Mouse (Mus musculus): Measurements from ENCODE around the gene Adamts6. TPM values are rescaled to one million over a fixed set of nuclear protein-coding genes. Genes with fewer than 3 reads are reported as not detected.

Adamts6 gene
- polyA plus RNA-seq, 1 experiment from 2014 or later: 5.7 TPM

- Histone ChIP-seq H3K27ac (ENCODE audit: poor library complexity, severe bottlenecking) (no peak overlapping the region), H3K9me3 (replicated peaks) (no peaks in the 10 kb centered on the region), H3K4me2 (no peak overlapping the region), H3K9ac (no peak overlapping the region), H3K36me3 (peaks cover 16% of the 10 kb centered on the region), H3K4me1 (replicated peaks) (no peaks in the 10 kb centered on the region), H3K27me3 (replicated peaks) (no peaks in the 10 kb centered on the region), H3K4me3 (no peak overlapping the region)
- 79% methylated on average over 5 of the region's 5 CpGs for WGBS
- no peak for ATAC-seq (ENCODE audit: insufficient number of reproducible peaks, low FRiP score)
Observed at GRCm38 (mm10) chr13:104352590-104352989, 65.0 kb downstream of the Adamts6 start.

- Histone ChIP-seq H3K9me3 (replicated peaks) (no peaks in the 10 kb centered on the region), H3K27me3 (replicated peaks) (no peaks in the 10 kb centered on the region), H3K36me3 (peaks cover 4% of the 10 kb centered on the region; the same call in 1 of the 2 replicates), H3K9ac (no peak overlapping the region), H3K27ac (ENCODE audit: poor library complexity, severe bottlenecking) (no peak overlapping the region), H3K4me1 (replicated peaks) (no peaks in the 10 kb centered on the region), H3K4me2 (no peak overlapping the region), H3K4me3 (no peak overlapping the region)
- ATAC-seq (ENCODE audit: insufficient number of reproducible peaks, low FRiP score): no peak
- 86% methylated on average over 8 of the region's 8 CpGs for WGBS
Observed at GRCm38 (mm10) chr13:104393427-104394356, 106.1 kb downstream of the Adamts6 start.

- Histone ChIP-seq H3K9me3 (replicated peaks) (no peaks in the 10 kb centered on the region), H3K4me1 (replicated peaks) (no peaks in the 10 kb centered on the region), H3K4me3 (no peak overlapping the region), H3K27ac (ENCODE audit: poor library complexity, severe bottlenecking) (no peak overlapping the region), H3K4me2 (no peak overlapping the region), H3K27me3 (replicated peaks) (no peaks in the 10 kb centered on the region), H3K36me3 (peaks cover 12% of the 10 kb centered on the region), H3K9ac (no peak overlapping the region)
- 51% methylated on average over 8 of the region's 8 CpGs for WGBS
- ATAC-seq (ENCODE audit: insufficient number of reproducible peaks, low FRiP score): peak; percentile 48; the same call in 1 of the 2 replicates
Observed at GRCm38 (mm10) chr13:104397814-104398213, 110.2 kb downstream of the Adamts6 start.

- Histone ChIP-seq H3K36me3 (peaks cover 24% of the 10 kb centered on the region), H3K4me2 (no peak overlapping the region), H3K27ac (ENCODE audit: poor library complexity, severe bottlenecking) (no peak overlapping the region), H3K9ac (no peak overlapping the region), H3K4me3 (no peak overlapping the region), H3K27me3 (replicated peaks) (no peaks in the 10 kb centered on the region), H3K4me1 (replicated peaks) (no peaks in the 10 kb centered on the region), H3K9me3 (replicated peaks) (no peaks in the 10 kb centered on the region)
- WGBS: 81% methylated on average over 2 of the region's 2 CpGs
- ATAC-seq (ENCODE audit: insufficient number of reproducible peaks, low FRiP score): no peak
Observed at GRCm38 (mm10) chr13:104432734-104433133, 145.1 kb downstream of the Adamts6 start.

GRCm38 (mm10) chr13:104442559-104442958 is 154.9 kb downstream of the Adamts6 start:
- 78% methylated on average over 7 of the region's 7 CpGs for WGBS
- H3K4me3 ChIP-seq: no peak overlapping the region
- no peak overlapping the region for H3K9ac ChIP-seq
- no peak overlapping the region for H3K27ac ChIP-seq (ENCODE audit: poor library complexity, severe bottlenecking)
- H3K4me2 ChIP-seq: no peak overlapping the region
- peaks cover 18% of the 10 kb centered on the region for H3K36me3 ChIP-seq
- H3K4me1 ChIP-seq (replicated peaks): no peaks in the 10 kb centered on the region
- H3K27me3 ChIP-seq (replicated peaks): no peaks in the 10 kb centered on the region
- H3K9me3 ChIP-seq (replicated peaks): no peaks in the 10 kb centered on the region
- ATAC-seq (ENCODE audit: insufficient number of reproducible peaks, low FRiP score): no peak

GRCm38 (mm10) chr13:104445437-104445836 is 157.8 kb downstream of the Adamts6 start:
- Histone ChIP-seq H3K27ac (ENCODE audit: poor library complexity, severe bottlenecking) (no peak overlapping the region), H3K9ac (no peak overlapping the region), H3K4me1 (replicated peaks) (no peaks in the 10 kb centered on the region), H3K4me2 (no peak overlapping the region), H3K27me3 (replicated peaks) (no peaks in the 10 kb centered on the region), H3K36me3 (peaks cover 20% of the 10 kb centered on the region), H3K4me3 (no peak overlapping the region), H3K9me3 (replicated peaks) (no peaks in the 10 kb centered on the region)
- ATAC-seq (ENCODE audit: insufficient number of reproducible peaks, low FRiP score): no peak
- 61% methylated on average over 1 of the region's 1 CpGs for WGBS

DNA sequence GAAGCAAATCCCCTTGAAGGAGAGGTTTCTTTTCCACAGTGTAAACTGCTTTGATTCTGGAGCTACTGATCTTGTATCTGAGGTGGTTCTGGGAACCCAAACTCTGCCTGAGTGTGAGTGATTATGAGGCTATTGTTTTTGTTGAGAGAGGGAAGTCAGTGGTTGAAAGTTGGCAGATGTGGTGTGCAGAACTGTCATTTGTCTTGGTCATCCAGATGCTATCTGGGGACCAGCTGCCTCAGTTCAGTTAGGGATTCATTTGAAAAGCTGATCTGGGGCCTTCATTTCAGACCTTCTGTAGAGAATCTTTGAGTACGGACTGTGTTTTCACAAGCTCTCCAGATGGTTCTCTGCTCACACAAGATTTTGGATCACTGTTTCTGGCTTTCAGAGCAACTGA is 159.3 kb downstream of the Adamts6 start:
- H3K4me2 ChIP-seq: no peak overlapping the region
- H3K4me1 ChIP-seq (replicated peaks): no peaks in the 10 kb centered on the region
- peaks cover 20% of the 10 kb centered on the region for H3K36me3 ChIP-seq
- no peak for ATAC-seq (ENCODE audit: insufficient number of reproducible peaks, low FRiP score)
- H3K4me3 ChIP-seq: no peak overlapping the region
- 84% methylated on average over 1 of the region's 1 CpGs for WGBS
- no peak overlapping the region for H3K27ac ChIP-seq (ENCODE audit: poor library complexity, severe bottlenecking)
- no peaks in the 10 kb centered on the region for H3K27me3 ChIP-seq (replicated peaks)
- no peaks in the 10 kb centered on the region for H3K9me3 ChIP-seq (replicated peaks)
- no peak overlapping the region for H3K9ac ChIP-seq

DNA sequence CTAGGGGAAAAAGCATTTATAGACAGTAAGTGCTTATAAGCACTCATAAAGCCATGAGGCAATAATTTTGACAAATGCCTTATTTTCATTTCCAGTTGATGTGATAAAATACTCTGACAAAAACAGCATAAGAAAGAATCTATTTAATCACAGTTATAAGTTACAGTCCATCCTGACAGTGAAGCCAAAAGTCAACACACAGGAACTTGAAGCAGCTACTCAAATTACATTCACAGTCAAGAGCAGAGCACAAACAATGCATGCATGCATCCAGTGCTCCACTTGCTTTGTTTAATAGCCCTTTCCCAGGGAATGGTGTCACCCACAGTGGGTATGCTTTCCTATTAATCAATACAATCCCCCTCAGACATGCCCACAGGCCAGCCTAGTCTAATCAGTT is 159.8 kb downstream of the Adamts6 start:
- H3K4me1 ChIP-seq (replicated peaks): no peaks in the 10 kb centered on the region
- H3K27ac ChIP-seq (ENCODE audit: poor library complexity, severe bottlenecking): no peak overlapping the region
- no peaks in the 10 kb centered on the region for H3K9me3 ChIP-seq (replicated peaks)
- no peak overlapping the region for H3K4me2 ChIP-seq
- no peak overlapping the region for H3K9ac ChIP-seq
- no peak for ATAC-seq (ENCODE audit: insufficient number of reproducible peaks, low FRiP score)
- no peak overlapping the region for H3K4me3 ChIP-seq
- no peaks in the 10 kb centered on the region for H3K27me3 ChIP-seq (replicated peaks)
- H3K36me3 ChIP-seq: peaks cover 20% of the 10 kb centered on the region

DNA sequence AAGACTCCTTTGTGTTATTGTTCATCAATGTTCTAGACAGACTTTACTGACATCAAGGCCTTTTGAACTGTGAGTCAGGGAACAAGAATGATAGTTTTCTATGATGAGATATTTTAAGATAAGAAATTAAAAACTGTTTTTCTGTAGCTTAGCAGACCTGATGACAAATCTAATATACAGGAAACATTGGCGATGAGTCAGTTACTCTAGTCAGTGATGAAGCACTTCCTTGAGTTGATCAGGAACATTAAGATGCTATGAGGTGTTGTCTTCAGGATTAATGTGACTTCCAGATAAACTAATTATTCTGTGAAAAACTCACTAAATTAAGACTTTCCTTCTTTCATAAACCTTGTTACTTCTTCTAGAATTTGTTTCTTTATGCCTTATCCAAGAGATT is 160.7 kb downstream of the Adamts6 start:
- 83% methylated on average over 1 of the region's 1 CpGs for WGBS
- H3K9me3 ChIP-seq (replicated peaks): no peaks in the 10 kb centered on the region
- no peak overlapping the region for H3K4me2 ChIP-seq
- peaks cover 23% of the 10 kb centered on the region for H3K36me3 ChIP-seq
- no peak for ATAC-seq (ENCODE audit: insufficient number of reproducible peaks, low FRiP score)
- no peaks in the 10 kb centered on the region for H3K27me3 ChIP-seq (replicated peaks)
- no peaks in the 10 kb centered on the region for H3K4me1 ChIP-seq (replicated peaks)
- H3K27ac ChIP-seq (ENCODE audit: poor library complexity, severe bottlenecking): no peak overlapping the region
- H3K4me3 ChIP-seq: no peak overlapping the region
- H3K9ac ChIP-seq: no peak overlapping the region

GRCm38 (mm10) chr13:104453271-104453974 is 165.8 kb downstream of the Adamts6 start:
- 83% methylated on average over 1 of the region's 1 CpGs for WGBS
- H3K4me2 ChIP-seq: no peak overlapping the region
- no peak overlapping the region for H3K9ac ChIP-seq
- no peak overlapping the region for H3K27ac ChIP-seq (ENCODE audit: poor library complexity, severe bottlenecking)
- peaks cover 4% of the 10 kb centered on the region; the same call in 1 of the 2 replicates for H3K36me3 ChIP-seq
- no peak overlapping the region for H3K4me3 ChIP-seq
- H3K4me1 ChIP-seq (replicated peaks): no peaks in the 10 kb centered on the region
- H3K27me3 ChIP-seq (replicated peaks): no peaks in the 10 kb centered on the region
- ATAC-seq (ENCODE audit: insufficient number of reproducible peaks, low FRiP score): no peak
- no peaks in the 10 kb centered on the region for H3K9me3 ChIP-seq (replicated peaks)

DNA sequence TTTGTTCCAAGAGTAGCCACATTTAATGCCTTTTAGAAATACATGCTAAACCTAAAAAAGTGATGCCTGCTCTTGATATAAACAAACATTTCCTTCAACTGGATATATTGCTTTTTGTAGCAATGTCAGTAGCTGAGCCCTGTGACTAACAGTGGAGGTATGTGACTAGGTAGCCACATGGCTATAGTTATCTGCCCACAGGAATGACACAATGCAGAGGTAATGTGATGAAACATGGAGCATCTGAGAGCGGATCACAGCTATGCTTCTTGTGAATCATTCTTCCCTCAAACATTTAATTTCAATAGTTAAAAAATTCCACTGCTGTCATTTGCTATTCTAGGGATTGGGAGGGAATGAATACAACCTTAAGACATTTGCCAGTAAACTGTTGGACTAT is 172.7 kb downstream of the Adamts6 start:
- Histone ChIP-seq H3K27me3 (replicated peaks) (no peaks in the 10 kb centered on the region), H3K27ac (ENCODE audit: poor library complexity, severe bottlenecking) (no peak overlapping the region), H3K36me3 (peaks cover 4% of the 10 kb centered on the region; the same call in 1 of the 2 replicates), H3K9me3 (replicated peaks) (no peaks in the 10 kb centered on the region), H3K4me2 (no peak overlapping the region), H3K4me1 (replicated peaks) (no peaks in the 10 kb centered on the region), H3K9ac (no peak overlapping the region), H3K4me3 (no peak overlapping the region)
- no peak for ATAC-seq (ENCODE audit: insufficient number of reproducible peaks, low FRiP score)
- WGBS: 74% methylated on average over 1 of the region's 1 CpGs

All from heart, embryonic 12.5 days (tissue).